Mouse (Mus musculus) stomach, postnatal 0 days (tissue): Measurements from ENCODE around the gene Tff2. TPM values are rescaled to one million over a fixed set of nuclear protein-coding genes. Genes with fewer than 3 reads are reported as not detected.

Experiments
- ATAC-seq: fragments of 200-750 bp; cut with Nextera tagmentation; 2 replicates; pipeline ENCODE4 v1.8.0; 2017; ENCODE audit not compliant: low FRiP score, low TSS enrichment
- DNase-seq: peaks from one replicate; pipeline ENCODE4 v3.0.0-alpha.2; 2016; ENCODE audit warnings: low spot score
- H3K27ac ChIP-seq: fragments of 300-500 bp; sonication (generic); replicated peaks from 2 replicates; pipeline ENCODE4 v1.5.1; 2014; ENCODE audit warnings: mild to moderate bottlenecking, control low read depth
- H3K27me3 ChIP-seq: fragments of 300-500 bp; sonication (generic); 2 replicates; pipeline ENCODE4 v1.6.1; 2014; ENCODE audit warnings: low read length; ENCODE audit not compliant: control insufficient read depth, insufficient read depth
- H3K36me3 ChIP-seq: fragments of 300-500 bp; sonication (generic); 2 replicates; pipeline ENCODE4 v1.6.1; 2014; ENCODE audit warnings: low read length, mixed read lengths; ENCODE audit not compliant: control insufficient read depth, insufficient read depth
- H3K4me1 ChIP-seq: fragments of 300-500 bp; sonication (generic); replicated peaks from 2 replicates; pipeline ENCODE4 v1.6.1; 2014; ENCODE audit warnings: antibody characterized with exemption; ENCODE audit not compliant: control insufficient read depth, insufficient read depth
- H3K4me2 ChIP-seq: fragments of 300-500 bp; sonication (generic); replicated peaks from 2 replicates; pipeline ENCODE4 v1.6.1; 2014; ENCODE audit warnings: low read depth, mild to moderate bottlenecking, control low read depth, moderate library complexity
- H3K4me3 ChIP-seq: fragments of 300-500 bp; sonication (generic); 2 replicates; pipeline ENCODE4 v1.5.1; 2014; ENCODE audit warnings: low read depth, low read length, control low read depth
- H3K9ac ChIP-seq: fragments of 300-500 bp; sonication (generic); 2 replicates; pipeline ENCODE4 v1.6.1; 2014; ENCODE audit warnings: mild to moderate bottlenecking, low read length, control low read depth, mixed read lengths
- H3K9me3 ChIP-seq: fragments of 300-500 bp; sonication (generic); 2 replicates; pipeline ENCODE4 v1.6.1; 2016; ENCODE audit warnings: low read length; ENCODE audit not compliant: control insufficient read depth
- CTCF ChIP-seq: IDR thresholded peaks from 2 replicates; pipeline ENCODE4 v1.5.1; 2016; ENCODE audit warnings: antibody characterized with exemption, low read depth, mild to moderate bottlenecking, moderate library complexity
- EP300 ChIP-seq: optimal IDR thresholded peaks from 2 replicates; pipeline ENCODE3; 2016; ENCODE audit warnings: antibody characterized with exemption
- WGBS: fragments of 180-500 bp; shearing (Covaris S2); extraction: QIAGEN DNeasy Blood & Tissue Kit; methylation state at CpG from one replicate; pipeline ENCODE4 v1.1.7; 2014; 5-methylcytosine and 5-hydroxymethylcytosine counted together
- polyA plus RNA-seq: library from polyadenylated mRNA; unstranded; fragments of >200 nt; fragmentation: Nextera tagmentation; extraction: Ambion mirVana; gene quantifications from 2 replicates; pipeline ENCODE4 v1.2.1, GENCODE M21; 2015

Gene Tff2
- polyA plus RNA-seq, 1 experiment from 2014 or later, result 948 TPM

DNA sequence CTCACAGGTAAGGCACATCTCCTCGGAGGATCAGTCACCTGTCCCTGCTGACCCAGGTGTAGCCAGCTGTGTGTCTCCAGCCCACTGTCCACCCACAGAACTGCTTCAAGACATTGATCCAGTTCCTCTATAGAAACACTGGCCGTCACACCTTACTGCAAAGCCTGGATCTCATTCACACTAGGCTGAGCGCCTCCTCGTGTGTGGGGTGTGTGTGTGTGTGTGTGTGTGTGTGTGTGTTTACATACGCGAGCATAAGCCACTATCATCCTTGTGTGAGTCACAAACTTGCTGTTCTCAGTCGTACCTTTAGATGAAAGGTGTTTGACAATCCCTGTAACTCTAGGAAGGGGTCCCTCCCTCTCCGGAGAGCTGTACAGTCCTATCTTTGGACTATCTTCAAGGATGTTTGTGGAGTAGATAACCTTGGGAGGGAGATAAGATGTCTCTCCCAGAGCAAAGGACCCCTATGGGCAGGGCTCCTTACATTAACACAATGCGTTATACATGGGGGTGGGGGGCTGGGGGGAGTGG lies 9.0 kb upstream of the Tff2 start:
- H3K4me3 ChIP-seq, result no peak overlapping the region
- no peaks in the 10 kb centered on the region for H3K36me3 ChIP-seq
- no peak overlapping the region for H3K9ac ChIP-seq
- 50% methylated on average over 9 of the region's 9 CpGs for WGBS
- DNase-seq (peak; percentile 74), ATAC-seq (peak; percentile 83)
- TF ChIP-seq CTCF, result no peak
- no peak for TF ChIP-seq EP300
- H3K4me2 ChIP-seq, result no peak overlapping the region
- no peaks in the 10 kb centered on the region for H3K27me3 ChIP-seq
- H3K4me1 ChIP-seq, result no peaks in the 10 kb centered on the region
- H3K27ac ChIP-seq, result no peak overlapping the region
- no peaks in the 10 kb centered on the region for H3K9me3 ChIP-seq

DNA sequence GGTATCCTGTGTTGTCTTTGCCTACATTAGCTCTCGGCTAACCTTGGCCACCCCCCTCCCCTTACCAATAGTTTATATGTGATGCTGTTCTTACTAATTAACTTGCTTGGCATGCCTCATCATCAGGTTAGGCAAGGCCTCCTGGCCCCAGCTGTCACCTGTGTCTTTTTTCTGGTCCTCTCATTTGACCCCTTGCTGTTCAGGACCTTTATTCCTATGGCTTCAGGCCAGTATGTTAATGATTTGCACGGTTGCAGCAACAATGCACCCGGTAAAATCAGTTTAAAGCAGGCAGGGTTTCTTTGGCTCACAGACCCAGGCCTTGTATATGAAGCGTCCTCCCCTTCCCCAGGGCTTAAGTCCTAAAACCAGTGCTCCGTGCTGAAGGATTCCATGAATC lies 8.4 kb upstream of the Tff2 start:
- peak; percentile 22; the same call in 1 of the 2 replicates for ATAC-seq
- H3K9me3 ChIP-seq, result no peaks in the 10 kb centered on the region
- H3K9ac ChIP-seq, result no peak overlapping the region
- no peaks in the 10 kb centered on the region for H3K4me1 ChIP-seq
- H3K36me3 ChIP-seq, result no peaks in the 10 kb centered on the region
- no peak for DNase-seq
- 55% methylated on average over 5 of the region's 5 CpGs for WGBS
- H3K27me3 ChIP-seq, result no peaks in the 10 kb centered on the region
- H3K4me3 ChIP-seq, result no peak overlapping the region
- H3K27ac ChIP-seq, result no peak overlapping the region
- TF ChIP-seq CTCF (no peak), EP300 (no peak)
- H3K4me2 ChIP-seq, result no peak overlapping the region

DNA sequence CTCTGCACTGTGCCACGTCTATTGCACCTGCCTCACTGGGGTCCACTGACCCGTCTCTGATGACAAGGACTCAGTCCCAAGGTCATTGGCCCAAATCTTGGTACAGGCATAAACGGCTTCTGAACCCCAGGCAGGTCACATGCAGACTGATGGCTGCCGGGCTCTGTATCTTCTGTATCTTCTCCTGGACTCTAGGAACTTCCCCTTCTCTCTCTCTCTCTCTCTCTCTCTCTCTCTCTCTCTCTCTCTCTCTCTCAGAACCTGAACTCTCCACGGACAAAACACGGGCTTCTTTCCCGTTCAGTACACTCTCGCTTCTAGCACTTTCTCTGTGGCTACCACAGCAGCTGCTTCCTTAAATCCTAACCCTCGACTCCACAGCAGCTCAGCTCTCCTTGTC lies 1.9 kb upstream of the Tff2 start:
- Histone ChIP-seq H3K9ac (no peak overlapping the region), H3K4me2 (no peak overlapping the region), H3K27me3 (no peaks in the 10 kb centered on the region), H3K27ac (no peak overlapping the region), H3K9me3 (no peaks in the 10 kb centered on the region), H3K36me3 (no peaks in the 10 kb centered on the region), H3K4me3 (no peak overlapping the region), H3K4me1 (0 out of 2 replicates have a peak, but pooled peaks cover 2% of the 10 kb centered on the region)
- TF ChIP-seq EP300 (no peak), CTCF (no peak)
- ATAC-seq (no peak), DNase-seq (no peak)
- 79% methylated on average over 9 of the region's 9 CpGs for WGBS

DNA sequence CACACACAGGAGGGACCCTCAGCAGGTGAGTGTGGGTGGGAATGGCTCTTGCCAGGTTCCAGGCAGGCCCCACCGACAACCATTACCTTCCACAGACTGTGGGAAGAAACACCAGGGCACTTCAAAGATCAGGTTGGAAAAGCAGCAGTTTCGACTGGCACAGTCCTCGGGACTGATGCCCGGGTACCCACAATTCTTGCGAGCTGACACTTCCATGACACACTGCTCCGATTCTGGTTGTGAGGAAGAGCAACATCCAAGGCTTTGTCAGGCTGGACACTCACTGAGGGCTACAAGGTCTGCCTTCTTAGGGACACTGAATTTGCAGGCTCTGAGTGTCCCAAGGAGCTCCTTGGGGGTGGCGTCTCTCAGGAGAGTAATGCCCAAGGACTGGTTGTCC lies 2.0 kb downstream of the Tff2 start:
- Histone ChIP-seq H3K9ac (no peak overlapping the region), H3K27ac (no peak overlapping the region), H3K4me2 (peak overlapping the region; percentile 14; the same call in 1 of the 2 replicates), H3K4me3 (no peak overlapping the region), H3K4me1 (0 out of 2 replicates have a peak, but pooled peaks cover 2% of the 10 kb centered on the region), H3K27me3 (no peaks in the 10 kb centered on the region), H3K9me3 (no peaks in the 10 kb centered on the region), H3K36me3 (no peaks in the 10 kb centered on the region)
- TF ChIP-seq EP300, result no peak
- no peak for TF ChIP-seq CTCF
- no peak for DNase-seq
- WGBS, result 89% methylated on average over 7 of the region's 7 CpGs
- no peak for ATAC-seq

DNA sequence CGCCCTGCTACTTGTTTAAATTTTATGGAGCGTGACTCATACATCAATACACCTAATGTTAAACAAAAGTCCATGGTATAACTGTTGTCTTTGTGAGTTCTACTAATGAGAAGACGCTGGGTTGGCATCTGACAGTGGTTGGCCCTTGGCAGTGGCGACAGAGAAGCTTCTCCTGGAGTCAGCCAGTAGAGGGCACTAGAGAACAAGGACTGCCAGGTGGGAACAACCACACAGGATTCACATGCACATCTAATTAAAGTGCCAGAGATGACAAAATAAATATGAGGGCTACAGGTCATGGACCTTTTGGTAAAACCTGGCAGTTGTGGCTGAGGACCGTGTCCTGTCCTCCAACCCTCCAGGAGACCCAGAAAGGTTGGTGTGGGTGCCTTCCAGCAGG lies 5.7 kb downstream of the Tff2 start:
- no peak overlapping the region for H3K9ac ChIP-seq
- peak; percentile 72 for DNase-seq
- no peak overlapping the region for H3K4me3 ChIP-seq
- H3K4me1 ChIP-seq, result no peaks in the 10 kb centered on the region
- no peaks in the 10 kb centered on the region for H3K9me3 ChIP-seq
- H3K27me3 ChIP-seq, result no peaks in the 10 kb centered on the region
- TF ChIP-seq CTCF (peak; percentile 90), EP300 (no peak)
- peak; percentile 56 for ATAC-seq
- no peaks in the 10 kb centered on the region for H3K36me3 ChIP-seq
- no peak overlapping the region for H3K27ac ChIP-seq
- H3K4me2 ChIP-seq, result no peak overlapping the region
- WGBS, result 16% methylated on average over 5 of the region's 5 CpGs

DNA sequence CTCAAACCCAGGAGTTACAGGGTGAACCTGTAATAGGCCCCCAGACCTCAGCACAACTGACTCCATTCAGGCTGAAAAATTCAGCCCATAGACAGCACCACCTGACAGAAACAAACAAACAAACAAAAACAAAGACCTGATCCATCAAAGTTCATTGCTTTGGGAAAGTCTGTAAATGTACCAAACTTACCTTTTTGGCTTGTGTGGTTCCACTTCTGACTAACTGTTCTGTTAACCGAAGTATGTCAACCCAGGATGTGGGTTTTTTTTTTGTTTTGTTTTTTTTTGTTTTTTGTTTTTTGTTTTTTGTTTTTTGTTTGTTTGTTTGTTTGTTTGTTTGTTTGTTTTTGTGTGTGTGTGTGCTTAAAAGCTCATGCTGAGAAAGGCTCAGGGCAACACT lies 7.3 kb downstream of the Tff2 start:
- Histone ChIP-seq H3K4me1 (no peaks in the 10 kb centered on the region), H3K36me3 (no peaks in the 10 kb centered on the region), H3K4me2 (no peak overlapping the region), H3K27me3 (no peaks in the 10 kb centered on the region), H3K9me3 (no peaks in the 10 kb centered on the region), H3K9ac (no peak overlapping the region), H3K27ac (no peak overlapping the region), H3K4me3 (no peak overlapping the region)
- no peak for TF ChIP-seq EP300
- no peak for TF ChIP-seq CTCF
- ATAC-seq, result no peak
- 93% methylated on average over 1 of the region's 1 CpGs for WGBS
- no peak for DNase-seq
